Comparison of ENCODE assay signal across 8 mouse cellular contexts in the genomic region with DNA sequence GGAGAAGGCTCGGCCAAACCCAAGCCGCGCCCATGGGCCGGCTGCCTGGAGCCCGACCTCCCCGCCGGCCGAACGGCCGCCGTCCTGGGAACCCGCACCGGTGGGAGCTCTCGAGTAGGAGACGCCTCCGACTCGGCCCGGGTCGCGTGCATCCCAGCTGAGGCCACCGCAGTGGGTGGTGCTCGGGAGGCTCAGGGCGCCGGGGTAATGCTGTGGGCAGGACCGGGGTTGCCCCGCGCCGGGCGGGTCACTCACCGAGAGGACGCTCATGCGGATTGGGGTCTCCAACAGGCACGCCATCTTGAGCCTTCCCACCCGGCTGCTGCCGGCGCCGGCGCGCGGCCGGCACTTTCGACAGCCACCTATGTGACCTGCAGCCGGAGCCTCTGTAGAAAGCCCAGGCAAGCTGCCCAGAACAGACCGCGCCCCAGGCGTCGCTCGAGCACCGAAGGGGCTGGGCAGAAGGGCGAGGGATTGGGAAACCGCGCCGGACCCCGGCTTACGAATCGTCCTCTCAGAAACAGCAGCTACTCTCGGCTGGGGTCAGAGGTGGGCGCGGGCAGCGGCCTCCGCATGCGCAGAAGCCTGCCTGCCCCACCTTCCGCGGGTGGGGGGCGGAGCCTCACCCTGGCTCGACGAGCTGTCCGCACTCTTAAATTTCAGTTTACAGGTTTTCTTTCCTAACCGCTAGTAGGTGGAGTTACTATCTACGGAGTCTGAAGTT. TPM values are rescaled to one million over a fixed set of nuclear protein-coding genes. Genes with fewer than 3 reads are reported as not detected.
A peak's percentile ranks its signal among the peaks of the same experiment; 100 is the strongest.
DNase-seq lines count a peak whose midpoint lies in the region; ATAC-seq and TF ChIP-seq lines count a peak whose summit lies in the region.

A gene (minus strand): TSS at position 553 of the 724 bp plus-strand sequence.

- peak within 1 kb of the TSS; percentile 91 for H3K9ac ChIP-seq in forebrain, embryonic 15.5 days (replicated peaks)

- H3K4me2 ChIP-seq in forebrain, embryonic 15.5 days (replicated peaks): peak within 1 kb of the TSS; percentile 76

- peak within 1 kb of the TSS; percentile 96 for H3K27ac ChIP-seq in forebrain, embryonic 15.5 days (replicated peaks)

- TF ChIP-seq CTCF in lung, adult 2 months (IDR thresholded peaks at IDR 0.05; ENCODE audit: insufficient read depth, low read length): no peak

- DNase-seq in ES-CJ7 (ENCODE audit: low read depth, low spot score): peak; percentile 88
- DNase-seq in cerebellum, adult 11 months: peak; percentile 91
- DNase-seq in heart, postnatal 25 days (ENCODE audit: low spot score): peak; percentile 82
- DNase-seq in layer of hippocampus, adult 18-20 months (ENCODE audit: low spot score in 2 of 2): peak; percentile 88 to 92
- peak; percentile 92 for DNase-seq in lung, adult 2 months
- peak; percentile 85 for DNase-seq in thymus, adult 18-20 months

- ATAC-seq in forebrain, embryonic 15.5 days (replicated peaks): peak; percentile 96
- ATAC-seq in neutrophil, adult 5-6 weeks (ENCODE audit: extremely low read depth, insufficient number of reproducible peaks, low FRiP score, poor library complexity, severe bottlenecking): peak; percentile 84

- under 1% methylated on average over 70 of the region's 70 CpGs for WGBS in forebrain, embryonic 15.5 days
- 0% methylated on average over 70 of the region's 70 CpGs for WGBS in lung, adult 2 months

- peaks cover 4% of the 10 kb centered on the region; the same call in 1 of the 2 replicates for H3K27me3 ChIP-seq in forebrain, embryonic 15.5 days

- peak; percentile 70; the same call in 1 of the 2 replicates for TF ChIP-seq POLR2A in lung, adult 2 months (IDR thresholded peaks at IDR 0.05; ENCODE audit: borderline replicate concordance, extremely low read depth, low read depth, low read length)

- H3K36me3 ChIP-seq in forebrain, embryonic 15.5 days: no peaks in the 10 kb centered on the region

- peak within 1 kb of the TSS; percentile 88 for H3K4me3 ChIP-seq in forebrain, embryonic 15.5 days
- H3K4me3 ChIP-seq in lung, adult 2 months (replicated peaks; ENCODE audit: extremely low read depth, low read depth, low read length): peak within 1 kb of the TSS; percentile 97

- no peaks in the 10 kb centered on the region for H3K9me3 ChIP-seq in forebrain, embryonic 15.5 days

- peaks cover 21% of the 10 kb centered on the region for H3K4me1 ChIP-seq in forebrain, embryonic 15.5 days
- peaks cover 3% of the 10 kb centered on the region; the same call in 1 of the 2 replicates for H3K4me1 ChIP-seq in lung, adult 2 months (ENCODE audit: control insufficient read depth, insufficient read depth, low read length)

- intact Hi-C loops in heart, postnatal 25 days (cut with DNase I): no loop called here

RNA-seq across cellular contexts. Expression of the gene that starts here (rescaled TPM):
- polyA plus RNA-seq in forebrain, embryonic 15.5 days (2015; fragmentation: Nextera tagmentation; extraction: Ambion mirVana): 59.9 and 60.2 TPM in 2 replicates
- 10 to 100 TPM; 21.2 to 22.1 TPM for total RNA-seq in heart, postnatal 25 days (2021)
- total RNA-seq in layer of hippocampus, adult 18-20 months (2021): 10 to 100 TPM; 53.6 to 55.1 TPM
- polyA plus RNA-seq in lung, adult 2 months (2012; rRNA removed): 8.5 and 10.9 TPM in 2 replicates
- total RNA-seq in neutrophil, adult 5-6 weeks (2017): 36.5 and 38.1 TPM in 2 replicates

Comparison
In these comparisons a context has a peak if more than half of its experiments do, and no peak if none do; other contexts are left out.
1. Peak in every context shown above with its lines: DNase-seq, ATAC-seq, H3K4me3 ChIP-seq and H3K27ac ChIP-seq.